Mouse (Mus musculus) splenic B cell, adult 2 months (primary cell): ENCODE measurements around the gene Snrpg.
"Not testable (repeated sequence)": the region's sequence is repeated elsewhere in the genome, so short reads cannot be mapped to it uniquely, and the experiment has no call there.

Source experiments
- DNase-seq: peaks from one replicate; pipeline ENCODE4 v3.0.0-alpha.2; 2011; ENCODE audit warnings: low read depth, low spot score
- H3K27me3 ChIP-seq: 2 replicates; pipeline ENCODE4 v1.6.1; 2012; ENCODE audit warnings: mild to moderate bottlenecking, low read length, moderate library complexity, mixed read lengths; ENCODE audit not compliant: control insufficient read depth, poor library complexity, insufficient read depth, severe bottlenecking
- H3K36me3 ChIP-seq: 2 replicates; pipeline ENCODE4 v1.6.1; 2012; ENCODE audit warnings: mild to moderate bottlenecking, low read length, moderate library complexity, mixed read lengths; ENCODE audit not compliant: control insufficient read depth, poor library complexity, insufficient read depth, severe bottlenecking

Snrpg gene

GRCm38 (mm10) chr6:86356956-86357355, 14.1 kb upstream of the Snrpg start:
- no peaks in the 10 kb centered on the region for H3K27me3 ChIP-seq
- no peak for DNase-seq
- H3K36me3 ChIP-seq = no peaks in the 10 kb centered on the region

- H3K36me3 ChIP-seq = no peaks in the 10 kb centered on the region
Observed at GRCm38 (mm10) chr6:86360691-86361090, 10.4 kb upstream of the Snrpg start.

GRCm38 (mm10) chr6:86361373-86361772, 9.7 kb upstream of the Snrpg start:
- Histone ChIP-seq H3K36me3 (no peaks in the 10 kb centered on the region), H3K27me3 (no peaks in the 10 kb centered on the region)
- DNase-seq = no peak

More at GRCm38 (mm10) chr6:86360691-86361090, 10.4 kb upstream of the Snrpg start:
- no peak for DNase-seq
- H3K27me3 ChIP-seq = no peaks in the 10 kb centered on the region

GRCm38 (mm10) chr6:86364442-86365141, 6.5 kb upstream of the Snrpg start:
- no peaks in the 10 kb centered on the region for H3K27me3 ChIP-seq
- peak; percentile 85 for DNase-seq
- peaks cover 4% of the 10 kb centered on the region; the same call in 1 of the 2 replicates for H3K36me3 ChIP-seq

GRCm38 (mm10) chr6:86365371-86366124, 5.6 kb upstream of the Snrpg start, which contains the start of gene Fam136a:
Gene Fam136a (plus strand): TSS chr6:86365646.
- Histone ChIP-seq H3K36me3 (peaks cover 4% of the 10 kb centered on the region; the same call in 1 of the 2 replicates), H3K27me3 (no peaks in the 10 kb centered on the region)
- DNase-seq = peak; percentile 98

GRCm38 (mm10) chr6:86366125-86366852, 4.8 kb upstream of the Snrpg start:
- no peak for DNase-seq
- H3K36me3 ChIP-seq = peaks cover 4% of the 10 kb centered on the region; the same call in 1 of the 2 replicates
- no peaks in the 10 kb centered on the region for H3K27me3 ChIP-seq

GRCm38 (mm10) chr6:86366853-86367249, 4.3 kb upstream of the Snrpg start:
- Histone ChIP-seq H3K27me3 (no peaks in the 10 kb centered on the region), H3K36me3 (peaks cover 4% of the 10 kb centered on the region; the same call in 1 of the 2 replicates)
- DNase-seq = no peak

GRCm38 (mm10) chr6:86368479-86368878, 2.6 kb upstream of the Snrpg start:
- Histone ChIP-seq H3K36me3 (peaks cover 4% of the 10 kb centered on the region; the same call in 1 of the 2 replicates), H3K27me3 (no peaks in the 10 kb centered on the region)
- DNase-seq = no peak

- Histone ChIP-seq H3K36me3 (peaks cover 4% of the 10 kb centered on the region; the same call in 1 of the 2 replicates), H3K27me3 (no peaks in the 10 kb centered on the region)
- peak; percentile 63 for DNase-seq
Observed at GRCm38 (mm10) chr6:86370093-86370713, 901 bp upstream of the Snrpg start.

GRCm38 (mm10) chr6:86371340-86371911, 322 bp downstream of the Snrpg start:
- H3K27me3 ChIP-seq = no peaks in the 10 kb centered on the region

GRCm38 (mm10) chr6:86371950-86372516, 929 bp downstream of the Snrpg start:
- DNase-seq = no peak
- Histone ChIP-seq H3K36me3 (peaks cover 8% of the 10 kb centered on the region; the same call in 1 of the 2 replicates), H3K27me3 (no peaks in the 10 kb centered on the region)

More at GRCm38 (mm10) chr6:86371340-86371911, 322 bp downstream of the Snrpg start:
- peak; percentile 97 for DNase-seq
- peaks cover 4% of the 10 kb centered on the region; the same call in 1 of the 2 replicates for H3K36me3 ChIP-seq

GRCm38 (mm10) chr6:86373556-86373955, 2.5 kb downstream of the Snrpg start:
- H3K27me3 ChIP-seq = no peaks in the 10 kb centered on the region
- no peak for DNase-seq
- H3K36me3 ChIP-seq = peaks cover 10% of the 10 kb centered on the region

GRCm38 (mm10) chr6:86378341-86378740, 7.2 kb downstream of the Snrpg start:
- DNase-seq = no peak
- Histone ChIP-seq H3K36me3 (peaks cover 13% of the 10 kb centered on the region), H3K27me3 (no peaks in the 10 kb centered on the region)

- DNase-seq, H3K27me3 ChIP-seq: not testable (repeated sequence)
- H3K36me3 ChIP-seq = peaks cover 13% of the 10 kb centered on the region
Observed at GRCm38 (mm10) chr6:86380112-86380511, 9.0 kb downstream of the Snrpg start.
